In the genomic region with DNA sequence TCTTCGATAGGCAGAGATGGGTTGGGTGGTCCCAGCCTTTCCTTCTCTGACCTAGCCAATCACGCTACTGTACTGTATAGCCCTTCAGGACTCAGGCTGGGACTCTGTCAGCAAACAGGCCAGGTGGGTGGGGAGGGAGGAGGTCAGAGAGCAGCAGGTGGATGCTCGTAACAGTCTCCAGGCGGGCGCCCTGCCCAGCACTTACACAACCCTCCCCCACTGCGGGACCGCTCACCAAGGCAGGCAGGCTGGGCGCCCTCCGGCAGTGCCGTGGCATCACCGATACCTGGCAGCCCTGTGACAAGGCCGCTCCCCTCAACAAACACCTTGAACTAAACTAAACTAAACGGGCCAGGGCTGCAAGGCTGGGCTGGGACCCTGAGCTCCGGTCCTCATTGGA, we compare ENCODE assay signal across 18 mouse cellular contexts. TPM values are rescaled to one million over a fixed set of nuclear protein-coding genes. Genes with fewer than 3 reads are reported as not detected.
DNase-seq lines count a peak whose midpoint lies in the region; ATAC-seq and TF ChIP-seq lines count a peak whose summit lies in the region.
"Had no signal": no experiment of that assay in that cellular context is flagged by ENCODE, and none has a peak within 500 bp of the region (broad histone marks: within the 10 kb centered on the region; RNA-seq: fewer than 3 reads in every experiment).

No protein-coding gene starts in this region.

- 68% methylated on average over 14 of the region's 14 CpGs for WGBS in embryonic facial prominence, embryonic 15.5 days
- 66% methylated on average over 14 of the region's 14 CpGs for WGBS in embryonic facial prominence, embryonic 10.5 days
- 68% methylated on average over 14 of the region's 14 CpGs for WGBS in kidney, embryonic 14.5 days
- WGBS in lung, embryonic 14.5 days: 54% methylated on average over 14 of the region's 14 CpGs
- 67% methylated on average over 14 of the region's 14 CpGs for WGBS in stomach, embryonic 15.5 days
- 97% methylated on average over 14 of the region's 14 CpGs for WGBS in thymus, adult 2 months

- H3K4me1 ChIP-seq in embryonic facial prominence, embryonic 15.5 days: 0 out of 2 replicates have a peak, but pooled peaks cover 10% of the 10 kb centered on the region
- peaks cover 21% of the 10 kb centered on the region for H3K4me1 ChIP-seq in embryonic facial prominence, embryonic 10.5 days
- H3K4me1 ChIP-seq in kidney, embryonic 14.5 days (ENCODE audit: control insufficient read depth, insufficient read depth, low read length): peaks cover 16% of the 10 kb centered on the region; the same call in 1 of the 2 replicates
- no peaks in the 10 kb centered on the region for H3K4me1 ChIP-seq in lung, embryonic 14.5 days (ENCODE audit: insufficient read depth)
- 0 out of 2 replicates have a peak, but pooled peaks cover 14% of the 10 kb centered on the region for H3K4me1 ChIP-seq in stomach, embryonic 15.5 days
- H3K4me1 ChIP-seq in thymus, adult 2 months (replicated peaks; ENCODE audit: control insufficient read depth, insufficient read depth, low read length): no peaks in the 10 kb centered on the region
- H3K4me1 ChIP-seq: heart, embryonic 15.5 days had no signal

- ATAC-seq in embryonic facial prominence, embryonic 15.5 days (ENCODE audit: insufficient number of reproducible peaks, low FRiP score, low TSS enrichment, low read depth): 0 out of 2 replicates have a peak, but pooled peaks have one; percentile 27
- 0 out of 2 replicates have a peak, but pooled peaks have one; percentile 20 for ATAC-seq in kidney, embryonic 14.5 days (ENCODE audit: low FRiP score, low TSS enrichment)
- ATAC-seq in lung, embryonic 14.5 days (ENCODE audit: insufficient read depth): peak; percentile 38; the same call in 1 of the 2 replicates
- ATAC-seq in stomach, embryonic 15.5 days (ENCODE audit: insufficient read depth, low FRiP score, low read depth): peak; percentile 66
- ATAC-seq: forebrain, postnatal 0 days had no signal

- no peaks in the 10 kb centered on the region for H3K9me3 ChIP-seq in embryonic facial prominence, embryonic 15.5 days (replicated peaks)
- H3K9me3 ChIP-seq in embryonic facial prominence, embryonic 10.5 days: no peaks in the 10 kb centered on the region
- no peaks in the 10 kb centered on the region for H3K9me3 ChIP-seq in kidney, embryonic 14.5 days (ENCODE audit: control insufficient read depth, low read length)
- no peaks in the 10 kb centered on the region for H3K9me3 ChIP-seq in lung, embryonic 14.5 days (ENCODE audit: low read depth, low read length)
- no peaks in the 10 kb centered on the region for H3K9me3 ChIP-seq in stomach, embryonic 15.5 days
- H3K9me3 ChIP-seq: heart, embryonic 15.5 days had no signal

- H3K36me3 ChIP-seq in embryonic facial prominence, embryonic 15.5 days: no peaks in the 10 kb centered on the region
- H3K36me3 ChIP-seq in embryonic facial prominence, embryonic 10.5 days (replicated peaks): no peaks in the 10 kb centered on the region
- peaks cover 18% of the 10 kb centered on the region; the same call in 1 of the 2 replicates for H3K36me3 ChIP-seq in kidney, embryonic 14.5 days (ENCODE audit: control insufficient read depth, insufficient read depth, low read length)
- no peaks in the 10 kb centered on the region for H3K36me3 ChIP-seq in lung, embryonic 14.5 days (ENCODE audit: insufficient read depth)
- peaks cover 4% of the 10 kb centered on the region; the same call in 1 of the 2 replicates for H3K36me3 ChIP-seq in stomach, embryonic 15.5 days
- no peaks in the 10 kb centered on the region for H3K36me3 ChIP-seq in thymus, adult 2 months (ENCODE audit: control insufficient read depth, insufficient read depth, low read length)
- H3K36me3 ChIP-seq: heart, embryonic 15.5 days had no signal

- H3K27ac ChIP-seq in embryonic facial prominence, embryonic 15.5 days (replicated peaks): no peak overlapping the region
- H3K27ac ChIP-seq in embryonic facial prominence, embryonic 10.5 days (replicated peaks): no peak overlapping the region
- no peak overlapping the region for H3K27ac ChIP-seq in kidney, embryonic 14.5 days (ENCODE audit: low read depth, low read length)
- H3K27ac ChIP-seq in lung, embryonic 14.5 days (ENCODE audit: low read depth): no peak overlapping the region
- H3K27ac ChIP-seq in stomach, embryonic 15.5 days: 0 out of 2 replicates have a peak overlapping the region, but pooled peaks have one; percentile 14
- no peak overlapping the region for H3K27ac ChIP-seq in thymus, adult 2 months (ENCODE audit: control insufficient read depth, insufficient read depth, low read length)
- H3K27ac ChIP-seq: heart, embryonic 15.5 days; hindbrain, embryonic 14.5 days had no signal

- H3K9ac ChIP-seq in embryonic facial prominence, embryonic 15.5 days: no peak overlapping the region
- H3K9ac ChIP-seq in kidney, embryonic 14.5 days (ENCODE audit: low read depth, low read length): no peak overlapping the region
- no peak overlapping the region for H3K9ac ChIP-seq in lung, embryonic 14.5 days
- H3K9ac ChIP-seq in stomach, embryonic 15.5 days: no peak overlapping the region
- H3K9ac ChIP-seq: forebrain, postnatal 0 days; heart, embryonic 15.5 days; hindbrain, embryonic 14.5 days had no signal

- DNase-seq in embryonic facial prominence, embryonic 10.5 days (ENCODE audit: low spot score): no peak
- DNase-seq in lung, embryonic 14.5 days: no peak
- DNase-seq in layer of hippocampus, adult 18-20 months (ENCODE audit: low spot score in 2 of 2): no peak
- DNase-seq in thymus, adult 2 months: no peak
- DNase-seq in left cerebral cortex, adult 18-20 months (ENCODE audit: low spot score in 2 of 2): no peak
- DNase-seq: adrenal gland, postnatal 36 days; forebrain, postnatal 0 days; gastrocnemius, postnatal 10 days; left cerebral cortex, postnatal 4 days; right cerebral cortex, adult 18-20 months had no signal

- H3K27me3 ChIP-seq in embryonic facial prominence, embryonic 15.5 days: peaks cover 31% of the 10 kb centered on the region
- peaks cover 75% of the 10 kb centered on the region for H3K27me3 ChIP-seq in embryonic facial prominence, embryonic 10.5 days (replicated peaks; ENCODE audit: low read depth, poor library complexity, severe bottlenecking)
- peaks cover 13% of the 10 kb centered on the region for H3K27me3 ChIP-seq in kidney, embryonic 14.5 days (ENCODE audit: control insufficient read depth, insufficient read depth, low read length)
- H3K27me3 ChIP-seq in lung, embryonic 14.5 days (ENCODE audit: insufficient read depth, low read length): peaks cover 33% of the 10 kb centered on the region
- H3K27me3 ChIP-seq in stomach, embryonic 15.5 days (replicated peaks): peaks cover 18% of the 10 kb centered on the region
- H3K27me3 ChIP-seq in thymus, adult 2 months (ENCODE audit: control insufficient read depth, insufficient read depth, low read length): peaks cover 4% of the 10 kb centered on the region; the same call in 1 of the 2 replicates

- TF ChIP-seq CTCF in lung, embryonic 14.5 days (IDR thresholded peaks at IDR 0.05; ENCODE audit: low read depth): no peak
- no peak for TF ChIP-seq CTCF in thymus, adult 2 months (IDR thresholded peaks at IDR 0.05; ENCODE audit: borderline replicate concordance, control insufficient read depth, extremely low read depth, insufficient read depth, low read length, poor library complexity)

- TF ChIP-seq POLR2A in thymus, adult 2 months (IDR thresholded peaks at IDR 0.05; ENCODE audit: control insufficient read depth, extremely low read depth, insufficient read depth, low read length, poor library complexity): no peak

- H3K4me3 ChIP-seq in embryonic facial prominence, embryonic 15.5 days (replicated peaks): no peak overlapping the region
- no peak overlapping the region for H3K4me3 ChIP-seq in embryonic facial prominence, embryonic 10.5 days
- H3K4me3 ChIP-seq in kidney, embryonic 14.5 days (ENCODE audit: low read length): no peak overlapping the region
- no peak overlapping the region for H3K4me3 ChIP-seq in lung, embryonic 14.5 days (ENCODE audit: low read depth, low read length)
- H3K4me3 ChIP-seq in stomach, embryonic 15.5 days (replicated peaks): no peak overlapping the region
- H3K4me3 ChIP-seq in thymus, adult 2 months (ENCODE audit: control insufficient read depth, insufficient read depth, low read length): no peak overlapping the region
- H3K4me3 ChIP-seq: heart, embryonic 15.5 days had no signal

- no peak overlapping the region for H3K4me2 ChIP-seq in embryonic facial prominence, embryonic 15.5 days (replicated peaks)
- H3K4me2 ChIP-seq in kidney, embryonic 14.5 days (replicated peaks; ENCODE audit: low read depth, low read length): no peak overlapping the region
- no peak overlapping the region for H3K4me2 ChIP-seq in lung, embryonic 14.5 days
- H3K4me2 ChIP-seq in stomach, embryonic 15.5 days: no peak overlapping the region; the same call in 1 of the 2 replicates
- H3K4me2 ChIP-seq: heart, embryonic 15.5 days; hindbrain, embryonic 14.5 days had no signal

RNA-seq across cellular contexts. Expression of gene Ovol1, which starts 6.2 kb away (rescaled TPM):
- polyA plus RNA-seq in embryonic facial prominence, embryonic 15.5 days (2015; fragmentation: Nextera tagmentation; extraction: Ambion mirVana): 22.1 and 23.3 TPM in 2 replicates
- 0.83 and 1.3 TPM in 2 replicates for polyA plus RNA-seq in embryonic facial prominence, embryonic 10.5 days (2016; fragmentation: Nextera tagmentation; extraction: Ambion mirVana)
- 11.1 and 11.8 TPM in 2 replicates for polyA plus RNA-seq in kidney, embryonic 14.5 days (2014; fragmentation: Nextera tagmentation; extraction: Ambion mirVana)
- polyA plus RNA-seq in lung, embryonic 14.5 days (2014; fragmentation: Nextera tagmentation; extraction: Ambion mirVana): 0.89 and 1.0 TPM in 2 replicates
- 14.6 and 17.8 TPM in 2 replicates for polyA plus RNA-seq in stomach, embryonic 15.5 days (2015; fragmentation: Nextera tagmentation; extraction: Ambion mirVana)
- total RNA-seq in layer of hippocampus, adult 18-20 months (2021): not detected
- 1.4 and 1.9 TPM in 2 replicates for polyA plus RNA-seq in thymus, adult 2 months (2012; rRNA removed)
- not detected for total RNA-seq in left cerebral cortex, adult 18-20 months (2021)
- total RNA-seq: adrenal gland, postnatal 36 days; common myeloid progenitor, adult 5-6 weeks; forebrain, postnatal 0 days; gastrocnemius, postnatal 10 days; layer of hippocampus, postnatal 10 days; left cerebral cortex, postnatal 4 days had no signal
- polyA plus RNA-seq: neural tube, embryonic 14.5 days had no signal

RNA-seq across cellular contexts. Expression of gene Ap5b1, which starts 13.6 kb away (rescaled TPM):
- polyA plus RNA-seq in embryonic facial prominence, embryonic 15.5 days (2015; fragmentation: Nextera tagmentation; extraction: Ambion mirVana): 5.2 and 5.7 TPM in 2 replicates
- polyA plus RNA-seq in embryonic facial prominence, embryonic 10.5 days (2016; fragmentation: Nextera tagmentation; extraction: Ambion mirVana): 2.1 and 2.6 TPM in 2 replicates
- 7.6 and 9.2 TPM in 2 replicates for polyA plus RNA-seq in kidney, embryonic 14.5 days (2014; fragmentation: Nextera tagmentation; extraction: Ambion mirVana)
- 3.7 and 4.2 TPM in 2 replicates for polyA plus RNA-seq in lung, embryonic 14.5 days (2014; fragmentation: Nextera tagmentation; extraction: Ambion mirVana)
- polyA plus RNA-seq in stomach, embryonic 15.5 days (2015; fragmentation: Nextera tagmentation; extraction: Ambion mirVana): 7.1 and 8.3 TPM in 2 replicates
- total RNA-seq in layer of hippocampus, adult 18-20 months (2021): 1 to 10 TPM; 6.4 to 6.5 TPM
- polyA plus RNA-seq in thymus, adult 2 months (2012; rRNA removed): 35.0 and 38.9 TPM in 2 replicates
- total RNA-seq in left cerebral cortex, adult 18-20 months (2021): 1 to 10 TPM; 5.7 to 6.1 TPM

RNA-seq across cellular contexts. Expression of gene Snx32, which starts 43.9 kb away (rescaled TPM):
- polyA plus RNA-seq in embryonic facial prominence, embryonic 15.5 days (2015; fragmentation: Nextera tagmentation; extraction: Ambion mirVana): 10.7 and 11.7 TPM in 2 replicates
- 6.3 and 8.4 TPM in 2 replicates for polyA plus RNA-seq in embryonic facial prominence, embryonic 10.5 days (2016; fragmentation: Nextera tagmentation; extraction: Ambion mirVana)
- 5.7 and 6.5 TPM in 2 replicates for polyA plus RNA-seq in kidney, embryonic 14.5 days (2014; fragmentation: Nextera tagmentation; extraction: Ambion mirVana)
- polyA plus RNA-seq in lung, embryonic 14.5 days (2014; fragmentation: Nextera tagmentation; extraction: Ambion mirVana): 6.0 and 6.7 TPM in 2 replicates
- 8.8 and 11.1 TPM in 2 replicates for polyA plus RNA-seq in stomach, embryonic 15.5 days (2015; fragmentation: Nextera tagmentation; extraction: Ambion mirVana)
- total RNA-seq in layer of hippocampus, adult 18-20 months (2021): 10 to 100 TPM; 79.9 to 85.2 TPM
- 20.0 and 22.6 TPM in 2 replicates for polyA plus RNA-seq in thymus, adult 2 months (2012; rRNA removed)
- total RNA-seq in left cerebral cortex, adult 18-20 months (2021): 10 to 100 TPM; 88.3 TPM

RNA-seq across cellular contexts. Expression of gene Rnaseh2c, which starts 47.5 kb away (rescaled TPM):
- 122 and 126 TPM in 2 replicates for polyA plus RNA-seq in embryonic facial prominence, embryonic 15.5 days (2015; fragmentation: Nextera tagmentation; extraction: Ambion mirVana)
- 174 and 177 TPM in 2 replicates for polyA plus RNA-seq in embryonic facial prominence, embryonic 10.5 days (2016; fragmentation: Nextera tagmentation; extraction: Ambion mirVana)
- 159 and 182 TPM in 2 replicates for polyA plus RNA-seq in kidney, embryonic 14.5 days (2014; fragmentation: Nextera tagmentation; extraction: Ambion mirVana)
- 138 and 145 TPM in 2 replicates for polyA plus RNA-seq in lung, embryonic 14.5 days (2014; fragmentation: Nextera tagmentation; extraction: Ambion mirVana)
- polyA plus RNA-seq in stomach, embryonic 15.5 days (2015; fragmentation: Nextera tagmentation; extraction: Ambion mirVana): 124 and 144 TPM in 2 replicates
- total RNA-seq in layer of hippocampus, adult 18-20 months (2021): 10 to 100 TPM; 72.0 to 79.8 TPM
- polyA plus RNA-seq in thymus, adult 2 months (2012; rRNA removed): 87.0 and 96.5 TPM in 2 replicates
- 10 to 100 TPM; 83.1 to 83.4 TPM for total RNA-seq in left cerebral cortex, adult 18-20 months (2021)

RNA-seq across cellular contexts. Expression of gene 1700020D05Rik, which starts 50.6 kb away (rescaled TPM):
- polyA plus RNA-seq in embryonic facial prominence, embryonic 15.5 days (2015; fragmentation: Nextera tagmentation; extraction: Ambion mirVana): 0.16 TPM in 1 of 2 replicates, not detected in the other
- not detected in 2 replicates for polyA plus RNA-seq in embryonic facial prominence, embryonic 10.5 days (2016; fragmentation: Nextera tagmentation; extraction: Ambion mirVana)
- 0.19 TPM in 1 of 2 replicates, not detected in the other for polyA plus RNA-seq in kidney, embryonic 14.5 days (2014; fragmentation: Nextera tagmentation; extraction: Ambion mirVana)
- polyA plus RNA-seq in lung, embryonic 14.5 days (2014; fragmentation: Nextera tagmentation; extraction: Ambion mirVana): 0.18 TPM in 1 of 2 replicates, not detected in the other
- not detected in 2 replicates for polyA plus RNA-seq in stomach, embryonic 15.5 days (2015; fragmentation: Nextera tagmentation; extraction: Ambion mirVana)
- total RNA-seq in layer of hippocampus, adult 18-20 months (2021): 1 to 10 TPM; 4.3 to 6.4 TPM
- polyA plus RNA-seq in thymus, adult 2 months (2012; rRNA removed): 3.3 and 3.5 TPM in 2 replicates
- 1 to 10 TPM; 5.3 to 6.7 TPM for total RNA-seq in left cerebral cortex, adult 18-20 months (2021)
- total RNA-seq: common myeloid progenitor, adult 5-6 weeks had no signal
- polyA plus RNA-seq: forebrain, postnatal 0 days had no signal
